Mouse (Mus musculus) C2C12 (cell line): ENCODE data around the gene Eddm3b. TPM values are rescaled to one million over a fixed set of nuclear protein-coding genes. Genes with fewer than 3 reads are reported as not detected.

Experiments
- H3K27me3 ChIP-seq: one replicate; pipeline ENCODE4 v1.6.1; 2011; ENCODE audit not compliant: control insufficient read depth, insufficient read depth, insufficient read length
- H3K36me3 ChIP-seq: one replicate; pipeline ENCODE4 v1.6.1; 2011; ENCODE audit not compliant: control insufficient read depth, insufficient read depth
- H3K4me3 ChIP-seq: one replicate; pipeline ENCODE4 v1.5.1; 2011; ENCODE audit warnings: mild to moderate bottlenecking, control low read depth; ENCODE audit not compliant: poor library complexity, insufficient read depth, severe bottlenecking
- H3K79me2 ChIP-seq: one replicate; pipeline ENCODE4 v1.6.1; 2011; ENCODE audit not compliant: control insufficient read depth, insufficient read depth
- H3K79me3 ChIP-seq: one replicate; pipeline ENCODE4 v1.6.1; 2011; ENCODE audit warnings: low read depth, control low read depth
- H3ac ChIP-seq: one replicate; pipeline ENCODE3; 2011; ENCODE audit warnings: low read depth; ENCODE audit not compliant: control insufficient read depth, insufficient read length
- CEBPB ChIP-seq: IDR thresholded peaks from one replicate; pipeline ENCODE4 v1.6.1; 2011; ENCODE audit warnings: low read depth, mild to moderate bottlenecking, control low read depth, moderate library complexity
- CTCF ChIP-seq: IDR thresholded peaks from one replicate; pipeline ENCODE4 v1.5.1; 2011; ENCODE audit not compliant: control insufficient read depth, insufficient read depth, insufficient read length
- FOSL1 ChIP-seq: IDR thresholded peaks from one replicate; pipeline ENCODE4 v1.8.0; 2011; ENCODE audit warnings: mild to moderate bottlenecking, low read length; ENCODE audit not compliant: poor library complexity, insufficient read depth, severe bottlenecking
- MAX ChIP-seq: IDR thresholded peaks from one replicate; pipeline ENCODE4 v1.6.1; 2011; ENCODE audit warnings: mild to moderate bottlenecking, control low read depth
- MYOD1 ChIP-seq: IDR thresholded peaks from one replicate; pipeline ENCODE4 v1.6.1; 2011; ENCODE audit warnings: low read depth; ENCODE audit not compliant: control insufficient read depth, insufficient read length
- MYOG ChIP-seq: IDR thresholded peaks from one replicate; pipeline ENCODE4 v1.6.1; 2011; ENCODE audit not compliant: control insufficient read depth, insufficient read length; ENCODE audit errors: extremely low read depth
- USF1 ChIP-seq: IDR thresholded peaks from one replicate; pipeline ENCODE4 v1.6.1; 2011; ENCODE audit warnings: low read depth, mild to moderate bottlenecking, control low read depth, moderate library complexity
- long read RNA-seq, 2 experiments: library from polyadenylated mRNA; unstranded; transcript quantifications; one replicate each; pipeline ENCODE4 v2.0.0; 2019 to 2020
- polyA plus RNA-seq: library from polyadenylated mRNA; unstranded; fragments of >200 nt; fragmentation: generic; extraction: Trizol; gene quantifications from one replicate; pipeline ENCODE4 v1.2.1, GENCODE M21; 2012; ENCODE audit warnings: missing spikeins

Eddm3b gene
- polyA plus RNA-seq = not detected
- long read RNA-seq, experiment 1 = 0 reads
- long read RNA-seq, experiment 2 = 0 reads

- H3ac ChIP-seq = no peak within 1 kb of the TSS
- H3K79me3 ChIP-seq = no peaks in the 10 kb centered on the region
- H3K4me3 ChIP-seq = no peak within 1 kb of the TSS
- no peaks in the 10 kb centered on the region for H3K27me3 ChIP-seq
- TF ChIP-seq CEBPB (no peak), MAX (no peak), MYOD1 (no peak), MYOG (no peak), USF1 (no peak), FOSL1 (no peak), CTCF (no peak)
- no peaks in the 10 kb centered on the region for H3K36me3 ChIP-seq
- no peaks in the 10 kb centered on the region for H3K79me2 ChIP-seq
These were observed at the start of gene Eddm3b for GRCm38 (mm10) chr14:51113916-51114560. Gene Eddm3b, plus strand, starts transcription at chr14:51114426.

GRCm38 (mm10) chr14:51068956-51069355 lies 45.3 kb upstream of the Eddm3b start:
- Histone ChIP-seq H3K4me3 (no peak overlapping the region), H3ac (no peak overlapping the region), H3K79me2 (no peaks in the 10 kb centered on the region), H3K36me3 (no peaks in the 10 kb centered on the region), H3K27me3 (peaks cover 8% of the 10 kb centered on the region), H3K79me3 (no peaks in the 10 kb centered on the region)
- no peak for TF ChIP-seq USF1
- no peak for TF ChIP-seq CEBPB
- no peak for TF ChIP-seq MAX
- no peak for TF ChIP-seq FOSL1
- TF ChIP-seq MYOG = no peak
- no peak for TF ChIP-seq MYOD1
- no peak for TF ChIP-seq CTCF

- H3ac ChIP-seq = no peak overlapping the region
- TF ChIP-seq MAX (no peak), USF1 (no peak), MYOD1 (no peak), CEBPB (no peak), CTCF (no peak), MYOG (no peak), FOSL1 (no peak)
- H3K27me3 ChIP-seq = peaks cover 8% of the 10 kb centered on the region
- H3K79me3 ChIP-seq = no peaks in the 10 kb centered on the region
- H3K79me2 ChIP-seq = no peaks in the 10 kb centered on the region
- no peaks in the 10 kb centered on the region for H3K36me3 ChIP-seq
- no peak overlapping the region for H3K4me3 ChIP-seq
These were observed 44.6 kb upstream of the Eddm3b start for GRCm38 (mm10) chr14:51069617-51070016.

GRCm38 (mm10) chr14:51074335-51074734 lies 39.9 kb upstream of the Eddm3b start, which contains the start of gene Olfr750:
Gene Olfr750, minus strand, starts transcription at chr14:51074435.
- no peak for TF ChIP-seq FOSL1
- no peak for TF ChIP-seq USF1
- TF ChIP-seq MAX = no peak
- TF ChIP-seq MYOG = no peak
- Histone ChIP-seq H3K4me3 (no peak within 1 kb of the TSS), H3K79me2 (no peaks in the 10 kb centered on the region), H3ac (no peak within 1 kb of the TSS), H3K27me3 (peaks cover 8% of the 10 kb centered on the region), H3K79me3 (no peaks in the 10 kb centered on the region), H3K36me3 (no peaks in the 10 kb centered on the region)

- Histone ChIP-seq H3ac (no peak overlapping the region), H3K79me2 (no peaks in the 10 kb centered on the region), H3K4me3 (no peak overlapping the region), H3K79me3 (no peaks in the 10 kb centered on the region), H3K27me3 (peaks cover 3% of the 10 kb centered on the region), H3K36me3 (no peaks in the 10 kb centered on the region)
- TF ChIP-seq CEBPB (no peak), FOSL1 (no peak), MYOD1 (no peak), MYOG (no peak), USF1 (no peak), MAX (no peak), CTCF (no peak)
These were observed 35.0 kb upstream of the Eddm3b start for GRCm38 (mm10) chr14:51079180-51079579.

- TF ChIP-seq USF1 = no peak
- no peak for TF ChIP-seq MYOD1
- no peak for TF ChIP-seq MAX
- TF ChIP-seq CTCF = no peak
- no peak for TF ChIP-seq CEBPB
- TF ChIP-seq FOSL1 = no peak
- no peak for TF ChIP-seq MYOG
- Histone ChIP-seq H3K79me2 (no peaks in the 10 kb centered on the region), H3K79me3 (no peaks in the 10 kb centered on the region), H3K36me3 (no peaks in the 10 kb centered on the region), H3K4me3 (no peak overlapping the region), H3ac (no peak overlapping the region), H3K27me3 (peaks cover 3% of the 10 kb centered on the region)
These were observed 33.2 kb upstream of the Eddm3b start for GRCm38 (mm10) chr14:51081035-51081434.
